Mouse (Mus musculus) E14TG2a.4 (cell line): ENCODE results near the gene Sbf1.

Source experiments
- H3K27me3 ChIP-seq: 2 replicates; pipeline ENCODE4 v1.6.1; 2014; ENCODE audit warnings: low read length, control low read depth; ENCODE audit not compliant: insufficient read depth
- H3K36me3 ChIP-seq: 2 replicates; pipeline ENCODE4 v1.6.1; 2014; ENCODE audit warnings: low read length, control low read depth; ENCODE audit not compliant: insufficient read depth
- H3K4me1 ChIP-seq: replicated peaks from 2 replicates; pipeline ENCODE4 v1.6.1; 2014; ENCODE audit warnings: low read depth, low read length, control low read depth
- H3K4me3 ChIP-seq: replicated peaks from 2 replicates; pipeline ENCODE4 v1.5.1; 2014; ENCODE audit warnings: mild to moderate bottlenecking, low read length
- H3K9me3 ChIP-seq: 2 replicates; pipeline ENCODE4 v1.6.1; 2014; ENCODE audit warnings: low read length, control low read depth
- CTCF ChIP-seq: conservative IDR thresholded peaks from 2 replicates; pipeline ENCODE4 v1.5.1; 2014; ENCODE audit warnings: low read length
- NANOG ChIP-seq: IDR thresholded peaks from 2 replicates; pipeline ENCODE4 v1.6.1; 2014; ENCODE audit warnings: borderline replicate concordance, low read length, mixed read lengths
- POU5F1 ChIP-seq: IDR thresholded peaks from 2 replicates; pipeline ENCODE4 v1.6.1; 2014; ENCODE audit warnings: low read length, borderline replicate concordance

The Sbf1 gene

DNA sequence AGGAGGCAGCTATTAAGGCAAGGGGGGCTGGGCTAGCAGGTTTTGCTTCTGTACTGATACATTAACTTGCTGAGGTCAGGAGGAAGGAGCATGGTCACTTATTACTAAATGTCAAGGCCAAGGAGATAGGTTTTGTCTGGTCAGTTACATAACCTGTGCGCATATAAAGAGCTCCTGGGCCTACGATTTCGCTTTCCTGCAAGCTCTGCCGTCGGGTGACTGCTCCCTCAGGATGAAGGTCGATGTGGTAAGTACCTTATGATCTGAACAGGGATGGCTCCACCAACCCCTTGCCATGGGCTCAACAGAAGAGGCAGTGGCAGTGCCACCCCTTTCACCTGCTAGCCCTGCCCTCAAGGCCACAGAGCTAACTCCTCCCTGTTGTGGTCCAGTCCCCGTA lies 19.2 kb upstream of the Sbf1 start, which contains the start of gene Miox:
Gene Miox, plus strand, starts transcription at position 128 of the 400 bp plus-strand sequence.
- H3K36me3 ChIP-seq, result no peaks in the 10 kb centered on the region
- peaks cover 20% of the 10 kb centered on the region for H3K9me3 ChIP-seq
- TF ChIP-seq CTCF (no peak), NANOG (no peak), POU5F1 (no peak)
- peak within 1 kb of the TSS; percentile 71 for H3K4me3 ChIP-seq
- H3K4me1 ChIP-seq, result peaks cover 19% of the 10 kb centered on the region
- H3K27me3 ChIP-seq, result peaks cover 20% of the 10 kb centered on the region

DNA sequence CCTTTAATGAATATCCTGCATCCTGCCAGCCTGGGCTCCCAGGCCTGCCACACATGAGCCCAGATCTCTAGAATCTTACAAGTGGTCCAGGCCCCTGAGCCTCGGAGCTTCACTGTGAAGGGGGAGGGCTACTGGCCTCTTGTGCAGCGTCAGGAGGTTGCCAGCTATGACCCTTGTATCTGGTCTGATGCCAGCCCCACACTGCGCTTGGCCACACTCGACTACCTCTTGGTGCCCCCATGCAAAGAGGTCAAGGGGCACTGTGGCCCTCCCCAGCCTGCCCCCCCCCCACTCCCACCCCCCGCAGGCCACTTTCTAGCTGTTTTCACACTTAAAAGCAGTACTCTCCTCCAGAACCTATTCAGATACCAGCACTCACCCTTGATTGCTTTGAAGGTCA lies 11.3 kb upstream of the Sbf1 start:
- no peaks in the 10 kb centered on the region for H3K9me3 ChIP-seq
- H3K4me1 ChIP-seq, result peaks cover 25% of the 10 kb centered on the region
- H3K4me3 ChIP-seq, result no peak overlapping the region
- peaks cover 22% of the 10 kb centered on the region for H3K27me3 ChIP-seq
- H3K36me3 ChIP-seq, result no peaks in the 10 kb centered on the region
- TF ChIP-seq NANOG, result no peak
- no peak for TF ChIP-seq CTCF
- no peak for TF ChIP-seq POU5F1

DNA sequence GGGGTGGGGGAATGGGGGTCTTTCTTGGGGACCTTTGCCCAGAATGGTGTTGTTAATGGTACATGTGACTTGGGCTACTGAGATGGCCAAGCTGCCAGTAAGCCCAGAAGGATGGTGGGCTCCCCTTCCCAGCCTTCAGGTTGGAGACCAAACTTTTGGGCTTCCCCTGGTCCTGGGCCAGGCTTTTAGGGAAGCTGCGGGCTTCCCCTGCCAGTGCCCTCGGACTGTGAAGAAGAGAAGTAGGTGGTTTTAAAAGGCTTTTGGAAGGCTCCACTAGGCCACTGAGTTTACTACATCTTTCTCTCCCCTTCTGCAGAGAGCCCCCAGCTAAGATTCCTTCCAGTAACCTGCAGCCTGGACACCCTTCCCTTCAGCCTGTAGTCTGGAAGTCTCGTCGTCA lies 8.5 kb upstream of the Sbf1 start:
- Histone ChIP-seq H3K36me3 (no peaks in the 10 kb centered on the region), H3K27me3 (peaks cover 25% of the 10 kb centered on the region), H3K4me1 (peaks cover 25% of the 10 kb centered on the region), H3K4me3 (peak overlapping the region; percentile 82), H3K9me3 (no peaks in the 10 kb centered on the region)
- no peak for TF ChIP-seq POU5F1

DNA sequence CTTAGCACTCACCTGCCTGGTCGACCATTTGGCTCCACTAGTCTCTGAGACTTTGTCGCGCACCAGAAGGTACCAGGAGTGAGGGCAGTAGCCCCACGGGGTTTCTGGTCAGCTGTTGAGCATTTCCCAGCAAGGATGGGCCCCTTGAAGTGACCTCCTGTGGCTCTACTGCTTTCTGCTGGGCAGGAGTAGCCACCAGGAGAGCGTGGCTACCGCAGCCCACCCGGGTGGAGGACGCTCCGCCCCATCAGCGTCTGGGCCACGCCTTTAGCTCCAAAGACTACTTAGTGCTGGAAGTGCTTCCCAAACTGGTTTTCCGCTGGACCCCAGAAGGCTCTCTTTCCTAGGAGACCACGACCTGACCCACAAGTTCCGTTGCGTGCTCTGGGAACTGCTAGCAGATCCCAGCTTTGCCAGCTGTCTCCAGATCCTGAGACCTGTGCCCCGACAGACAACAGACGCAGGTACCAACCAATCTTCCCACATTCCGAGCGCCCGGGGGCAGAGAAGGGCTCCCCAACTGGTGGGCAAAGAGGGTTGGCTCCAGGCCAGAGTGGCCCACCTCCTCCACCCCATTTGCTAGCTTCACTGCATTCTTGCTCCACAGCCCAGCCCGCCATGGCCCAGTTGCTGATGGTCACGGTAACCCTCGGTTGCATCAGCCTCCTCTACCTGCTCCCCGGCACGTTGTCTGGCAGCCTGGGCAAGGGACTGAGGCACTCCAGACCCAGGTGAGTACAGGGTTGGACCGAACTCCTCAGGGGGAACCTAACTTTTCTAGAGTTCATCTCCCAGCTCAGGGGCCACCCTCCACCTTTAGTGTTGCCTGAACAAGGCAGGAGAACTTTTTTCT lies 7.8 kb upstream of the Sbf1 start, which contains the start of gene Adm2:
Gene Adm2, plus strand, starts transcription at position 51 of the 853 bp plus-strand sequence.
- TF ChIP-seq CTCF (no peak), POU5F1 (no peak), NANOG (no peak)
- Histone ChIP-seq H3K36me3 (no peaks in the 10 kb centered on the region), H3K27me3 (peaks cover 23% of the 10 kb centered on the region), H3K4me1 (peaks cover 25% of the 10 kb centered on the region), H3K4me3 (peak within 1 kb of the TSS; percentile 82), H3K9me3 (no peaks in the 10 kb centered on the region)

DNA sequence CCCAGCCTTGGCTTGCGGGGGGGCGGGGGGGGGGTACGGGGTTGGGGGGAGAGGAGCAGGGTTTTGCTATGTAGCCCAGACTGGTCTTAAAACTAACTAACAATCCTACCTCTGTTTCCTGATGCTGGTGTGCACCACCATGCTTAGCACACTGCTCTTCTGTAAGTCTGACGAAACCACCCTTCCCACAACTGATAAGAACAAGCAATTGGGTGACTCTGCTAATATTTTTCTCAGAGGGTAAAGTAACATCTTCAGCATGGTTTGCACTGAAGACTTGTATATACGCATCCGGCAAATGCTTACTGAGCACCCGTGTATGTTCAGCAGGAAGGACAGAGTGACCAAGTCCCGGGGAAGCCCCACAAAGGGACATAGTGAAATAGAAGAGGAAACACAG lies 6.2 kb upstream of the Sbf1 start:
- H3K9me3 ChIP-seq, result no peaks in the 10 kb centered on the region
- no peak overlapping the region for H3K4me3 ChIP-seq
- H3K4me1 ChIP-seq, result peaks cover 25% of the 10 kb centered on the region
- peaks cover 19% of the 10 kb centered on the region for H3K27me3 ChIP-seq
- no peaks in the 10 kb centered on the region for H3K36me3 ChIP-seq
- TF ChIP-seq CTCF, result no peak
- TF ChIP-seq POU5F1, result no peak

DNA sequence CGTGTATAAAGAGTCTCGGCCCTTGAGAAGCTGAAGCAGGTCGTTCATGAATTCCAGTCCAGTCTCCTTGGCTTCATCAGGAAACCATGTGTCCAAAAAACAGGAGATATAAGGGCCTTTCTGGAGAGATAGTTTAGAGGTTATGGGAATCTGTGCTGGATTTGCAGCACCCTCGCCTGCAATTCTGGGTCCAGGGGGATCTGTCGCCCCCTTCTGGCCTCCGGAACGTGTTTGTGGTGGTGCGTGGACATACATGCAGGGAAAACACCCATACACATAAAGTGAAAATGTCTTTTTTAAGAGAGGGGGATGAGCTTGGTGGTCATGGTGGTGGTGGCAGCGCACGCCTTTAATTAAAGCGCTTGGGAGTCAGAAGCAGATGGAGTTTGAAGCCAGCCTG lies 1.0 kb upstream of the Sbf1 start:
- 0 out of 2 replicates have a peak, but pooled peaks cover 3% of the 10 kb centered on the region for H3K27me3 ChIP-seq
- H3K4me1 ChIP-seq, result peaks cover 30% of the 10 kb centered on the region
- H3K36me3 ChIP-seq, result no peaks in the 10 kb centered on the region
- peak overlapping the region; percentile 100 for H3K4me3 ChIP-seq
- peaks cover under 1% of the 10 kb centered on the region; the same call in 1 of the 2 replicates for H3K9me3 ChIP-seq
- TF ChIP-seq NANOG (no peak), CTCF (peak; percentile 66)

- Histone ChIP-seq H3K27me3 (no peaks in the 10 kb centered on the region), H3K4me1 (peaks cover 38% of the 10 kb centered on the region), H3K9me3 (peaks cover 4% of the 10 kb centered on the region; the same call in 1 of the 2 replicates), H3K36me3 (no peaks in the 10 kb centered on the region), H3K4me3 (peak overlapping the region; percentile 100)
- TF ChIP-seq CTCF (no peak), POU5F1 (no peak), NANOG (no peak)
These were observed 461 bp downstream of the Sbf1 start for GRCm38 (mm10) chr15:89314511-89315189.

DNA sequence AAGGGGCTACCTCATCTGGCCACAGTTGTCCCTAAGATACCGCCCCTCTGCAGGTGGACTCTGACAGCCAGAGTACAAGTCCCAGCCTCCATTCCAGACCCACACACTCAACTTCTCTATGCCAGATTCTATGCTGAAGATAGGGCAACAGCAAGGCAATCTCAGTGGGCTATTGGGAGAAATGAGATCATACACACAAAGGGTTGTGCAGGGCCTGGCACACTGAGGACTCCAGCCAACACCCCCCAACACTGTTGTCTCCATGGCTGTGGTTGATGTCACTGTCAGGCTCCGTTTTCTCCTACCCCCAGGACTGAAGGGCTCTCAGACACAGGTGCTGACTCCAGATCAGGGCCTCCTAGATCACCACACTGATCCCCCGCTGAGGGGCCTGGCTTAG lies 1.0 kb downstream of the Sbf1 start:
- H3K27me3 ChIP-seq, result no peaks in the 10 kb centered on the region
- H3K4me3 ChIP-seq, result peak overlapping the region; percentile 100
- TF ChIP-seq CTCF (no peak), NANOG (no peak), POU5F1 (no peak)
- H3K4me1 ChIP-seq, result peaks cover 42% of the 10 kb centered on the region
- peaks cover 4% of the 10 kb centered on the region; the same call in 1 of the 2 replicates for H3K9me3 ChIP-seq
- no peaks in the 10 kb centered on the region for H3K36me3 ChIP-seq

- no peak for TF ChIP-seq CTCF
- no peak for TF ChIP-seq POU5F1
- TF ChIP-seq NANOG, result no peak
- no peak overlapping the region for H3K4me3 ChIP-seq
- no peaks in the 10 kb centered on the region for H3K36me3 ChIP-seq
- peaks cover 49% of the 10 kb centered on the region for H3K4me1 ChIP-seq
- H3K9me3 ChIP-seq, result peaks cover 4% of the 10 kb centered on the region; the same call in 1 of the 2 replicates
- H3K27me3 ChIP-seq, result no peaks in the 10 kb centered on the region
These were observed 1.8 kb downstream of the Sbf1 start for GRCm38 (mm10) chr15:89313359-89313758.
